Mouse (Mus musculus) forebrain, embryonic 15.5 days (tissue): ENCODE measurements at regions not wholly inside any gene's neighbourhood (a gene's known extent, or its start where the extent isn't known, plus 50 kb on each side); places are given as distances from the start of the nearest gene placed in this dataset.
A peak's percentile ranks its signal among the peaks of the same experiment; 100 is the strongest.

Experiments
- ATAC-seq: fragments of 200-750 bp; cut with Nextera tagmentation; replicated peaks from 2 replicates; pipeline ENCODE4 v1.8.0; 2017; ENCODE audit warnings: mild to moderate bottlenecking, moderate TSS enrichment, moderate library complexity
- H3K27ac ChIP-seq: fragments of 300-500 bp; sonication (generic); replicated peaks from 2 replicates; pipeline ENCODE4 v1.5.1; 2015; ENCODE audit warnings: mild to moderate bottlenecking, inconsistent platforms
- H3K27me3 ChIP-seq: fragments of 300-500 bp; sonication (generic); 2 replicates; pipeline ENCODE4 v1.6.1; 2015; ENCODE audit warnings: inconsistent platforms
- H3K36me3 ChIP-seq: fragments of 300-500 bp; sonication (generic); 2 replicates; pipeline ENCODE4 v1.6.1; 2015; ENCODE audit warnings: mild to moderate bottlenecking, inconsistent platforms
- H3K4me1 ChIP-seq: fragments of 300-500 bp; sonication (generic); 2 replicates; pipeline ENCODE4 v1.6.1; 2015; ENCODE audit warnings: inconsistent platforms
- H3K4me2 ChIP-seq: fragments of 300-500 bp; sonication (generic); replicated peaks from 2 replicates; pipeline ENCODE4 v1.6.1; 2015; ENCODE audit warnings: mild to moderate bottlenecking, inconsistent platforms
- H3K4me3 ChIP-seq: fragments of 300-500 bp; sonication (generic); 2 replicates; pipeline ENCODE4 v1.5.1; 2015; ENCODE audit warnings: mild to moderate bottlenecking, inconsistent platforms
- H3K9ac ChIP-seq: fragments of 300-500 bp; sonication (generic); replicated peaks from 2 replicates; pipeline ENCODE4 v1.6.1; 2015; ENCODE audit warnings: mild to moderate bottlenecking, inconsistent platforms
- H3K9me3 ChIP-seq: fragments of 300-500 bp; sonication (generic); 2 replicates; pipeline ENCODE4 v1.6.1; 2016; ENCODE audit warnings: inconsistent platforms
- WGBS: fragments of 180-500 bp; shearing (Covaris S2); methylation state at CpG from one replicate; pipeline ENCODE4 v1.1.7; 2015; ENCODE audit warnings: mixed read lengths; 5-methylcytosine and 5-hydroxymethylcytosine counted together

GRCm38 (mm10) chr12:102057979-102058378 is 70.6 kb upstream of the Slc24a4 start:
- no peak overlapping the region for H3K4me3 ChIP-seq
- no peaks in the 10 kb centered on the region for H3K36me3 ChIP-seq
- H3K4me2 ChIP-seq, result no peak overlapping the region
- H3K9me3 ChIP-seq, result no peaks in the 10 kb centered on the region
- peak overlapping the region; percentile 74 for H3K27ac ChIP-seq
- 11% methylated on average over 3 of the region's 3 CpGs for WGBS
- peak; percentile 23 for ATAC-seq
- peaks cover 13% of the 10 kb centered on the region for H3K4me1 ChIP-seq
- H3K9ac ChIP-seq, result no peak overlapping the region
- no peaks in the 10 kb centered on the region for H3K27me3 ChIP-seq

- Histone ChIP-seq H3K4me2 (no peak overlapping the region), H3K9me3 (no peaks in the 10 kb centered on the region), H3K4me1 (peaks cover 13% of the 10 kb centered on the region), H3K27me3 (no peaks in the 10 kb centered on the region), H3K27ac (peak overlapping the region; percentile 74), H3K36me3 (no peaks in the 10 kb centered on the region), H3K4me3 (no peak overlapping the region), H3K9ac (no peak overlapping the region)
- ATAC-seq, result peak; percentile 93
- 12% methylated on average over 3 of the region's 3 CpGs for WGBS
These were observed 70.1 kb upstream of the Slc24a4 start for GRCm38 (mm10) chr12:102058428-102058827.

GRCm38 (mm10) chr12:102061096-102061495 is 67.4 kb upstream of the Slc24a4 start:
- 92% methylated on average over 5 of the region's 5 CpGs for WGBS
- no peak overlapping the region for H3K4me2 ChIP-seq
- no peaks in the 10 kb centered on the region for H3K9me3 ChIP-seq
- H3K36me3 ChIP-seq, result no peaks in the 10 kb centered on the region
- no peak for ATAC-seq
- H3K4me3 ChIP-seq, result no peak overlapping the region
- H3K4me1 ChIP-seq, result peaks cover 22% of the 10 kb centered on the region
- H3K27ac ChIP-seq, result no peak overlapping the region
- H3K27me3 ChIP-seq, result no peaks in the 10 kb centered on the region
- no peak overlapping the region for H3K9ac ChIP-seq

- WGBS, result 79% methylated on average over 7 of the region's 7 CpGs
- Histone ChIP-seq H3K9me3 (no peaks in the 10 kb centered on the region), H3K36me3 (no peaks in the 10 kb centered on the region), H3K27me3 (no peaks in the 10 kb centered on the region), H3K4me3 (no peak overlapping the region), H3K4me2 (no peak overlapping the region), H3K27ac (no peak overlapping the region), H3K4me1 (peaks cover 22% of the 10 kb centered on the region), H3K9ac (no peak overlapping the region)
- ATAC-seq, result no peak
These were observed 66.6 kb upstream of the Slc24a4 start for GRCm38 (mm10) chr12:102061657-102062614.

DNA sequence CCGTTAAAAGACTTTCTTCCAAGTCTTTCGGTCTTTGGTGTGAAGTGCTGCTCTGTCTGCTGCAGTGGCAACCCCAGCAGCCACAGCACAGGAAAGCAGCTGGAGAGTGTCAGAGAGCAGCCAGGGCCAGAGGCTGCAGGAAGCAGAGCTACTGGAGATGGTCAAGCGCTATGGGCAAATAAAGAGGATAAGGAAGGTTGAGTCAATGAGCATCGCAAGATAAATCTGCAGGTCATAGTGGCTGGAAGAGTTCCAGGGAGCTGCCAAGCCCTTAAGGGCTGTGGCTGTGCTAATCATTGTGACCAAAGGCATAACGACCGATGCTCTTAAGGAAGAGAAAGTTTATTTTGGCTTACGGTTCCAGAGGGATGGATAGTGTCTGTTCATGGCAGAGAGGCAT is 65.9 kb upstream of the Slc24a4 start:
- no peaks in the 10 kb centered on the region for H3K27me3 ChIP-seq
- WGBS, result 79% methylated on average over 7 of the region's 7 CpGs
- H3K9me3 ChIP-seq, result no peaks in the 10 kb centered on the region
- peaks cover 22% of the 10 kb centered on the region for H3K4me1 ChIP-seq
- H3K9ac ChIP-seq, result no peak overlapping the region
- no peak for ATAC-seq
- no peak overlapping the region for H3K27ac ChIP-seq
- no peak overlapping the region for H3K4me3 ChIP-seq
- H3K36me3 ChIP-seq, result no peaks in the 10 kb centered on the region
- H3K4me2 ChIP-seq, result no peak overlapping the region

DNA sequence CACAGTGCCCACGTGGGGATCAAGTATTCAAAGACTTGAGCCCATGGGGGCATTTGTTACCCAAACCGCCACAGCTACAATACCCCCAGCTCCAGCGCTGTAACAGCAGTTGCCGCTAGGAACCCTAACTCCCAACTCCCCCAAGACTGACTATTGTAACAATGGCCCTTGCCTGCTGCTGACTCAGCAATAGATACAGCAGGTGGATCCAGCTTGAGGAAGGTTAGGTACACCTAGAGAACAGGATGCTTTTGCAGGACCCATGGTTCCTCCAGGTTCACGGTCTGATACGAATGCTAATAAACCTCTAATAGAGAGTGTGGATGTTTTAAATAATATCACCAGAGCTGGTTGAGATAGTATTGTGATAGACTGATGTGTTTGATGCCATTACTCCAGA is 65.3 kb upstream of the Slc24a4 start:
- no peak for ATAC-seq
- WGBS, result 79% methylated on average over 6 of the region's 6 CpGs
- H3K9ac ChIP-seq, result no peak overlapping the region
- no peak overlapping the region for H3K27ac ChIP-seq
- peaks cover 18% of the 10 kb centered on the region for H3K4me1 ChIP-seq
- no peak overlapping the region for H3K4me2 ChIP-seq
- no peak overlapping the region for H3K4me3 ChIP-seq
- no peaks in the 10 kb centered on the region for H3K27me3 ChIP-seq
- no peaks in the 10 kb centered on the region for H3K9me3 ChIP-seq
- H3K36me3 ChIP-seq, result no peaks in the 10 kb centered on the region

- no peak overlapping the region for H3K27ac ChIP-seq
- 0 out of 2 replicates have a peak, but pooled peaks have one; percentile 48 for ATAC-seq
- no peaks in the 10 kb centered on the region for H3K27me3 ChIP-seq
- H3K4me2 ChIP-seq, result no peak overlapping the region
- no peaks in the 10 kb centered on the region for H3K9me3 ChIP-seq
- H3K4me1 ChIP-seq, result peaks cover 9% of the 10 kb centered on the region
- no peak overlapping the region for H3K4me3 ChIP-seq
- H3K36me3 ChIP-seq, result no peaks in the 10 kb centered on the region
- WGBS, result 30% methylated on average over 5 of the region's 5 CpGs
- H3K9ac ChIP-seq, result no peak overlapping the region
These were observed 63.7 kb upstream of the Slc24a4 start for GRCm38 (mm10) chr12:102064710-102065325.

DNA sequence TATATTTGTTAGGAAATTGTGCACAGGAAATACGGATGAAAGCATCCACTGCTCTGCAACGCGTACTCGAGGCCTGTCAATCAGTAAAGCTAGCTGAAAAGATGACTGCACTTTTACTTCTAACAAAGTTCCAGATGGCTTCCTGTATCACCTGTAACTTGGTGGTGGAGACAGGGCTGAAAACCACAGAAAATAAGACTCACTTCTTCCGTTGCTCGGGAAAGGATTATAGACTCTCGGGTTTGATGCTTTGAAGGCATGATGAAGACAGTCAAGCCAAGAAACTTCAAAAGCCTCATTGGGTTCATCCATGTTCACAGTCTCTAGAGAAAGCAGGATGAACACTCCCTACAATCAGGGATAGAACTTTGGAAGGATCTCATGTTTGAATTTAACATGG is 60.8 kb upstream of the Slc24a4 start:
- H3K4me1 ChIP-seq, result peaks cover 9% of the 10 kb centered on the region
- H3K36me3 ChIP-seq, result no peaks in the 10 kb centered on the region
- H3K4me2 ChIP-seq, result no peak overlapping the region
- no peaks in the 10 kb centered on the region for H3K27me3 ChIP-seq
- WGBS, result 94% methylated on average over 7 of the region's 7 CpGs
- no peak overlapping the region for H3K4me3 ChIP-seq
- no peak overlapping the region for H3K27ac ChIP-seq
- H3K9ac ChIP-seq, result no peak overlapping the region
- no peaks in the 10 kb centered on the region for H3K9me3 ChIP-seq
- no peak for ATAC-seq

- no peak overlapping the region for H3K4me2 ChIP-seq
- no peaks in the 10 kb centered on the region for H3K36me3 ChIP-seq
- H3K4me1 ChIP-seq, result peaks cover 9% of the 10 kb centered on the region
- no peak overlapping the region for H3K9ac ChIP-seq
- 82% methylated on average over 10 of the region's 10 CpGs for WGBS
- H3K27ac ChIP-seq, result no peak overlapping the region
- H3K27me3 ChIP-seq, result no peaks in the 10 kb centered on the region
- H3K4me3 ChIP-seq, result no peak overlapping the region
- no peaks in the 10 kb centered on the region for H3K9me3 ChIP-seq
- ATAC-seq, result no peak
These were observed 58.9 kb upstream of the Slc24a4 start for GRCm38 (mm10) chr12:102069521-102070201.

DNA sequence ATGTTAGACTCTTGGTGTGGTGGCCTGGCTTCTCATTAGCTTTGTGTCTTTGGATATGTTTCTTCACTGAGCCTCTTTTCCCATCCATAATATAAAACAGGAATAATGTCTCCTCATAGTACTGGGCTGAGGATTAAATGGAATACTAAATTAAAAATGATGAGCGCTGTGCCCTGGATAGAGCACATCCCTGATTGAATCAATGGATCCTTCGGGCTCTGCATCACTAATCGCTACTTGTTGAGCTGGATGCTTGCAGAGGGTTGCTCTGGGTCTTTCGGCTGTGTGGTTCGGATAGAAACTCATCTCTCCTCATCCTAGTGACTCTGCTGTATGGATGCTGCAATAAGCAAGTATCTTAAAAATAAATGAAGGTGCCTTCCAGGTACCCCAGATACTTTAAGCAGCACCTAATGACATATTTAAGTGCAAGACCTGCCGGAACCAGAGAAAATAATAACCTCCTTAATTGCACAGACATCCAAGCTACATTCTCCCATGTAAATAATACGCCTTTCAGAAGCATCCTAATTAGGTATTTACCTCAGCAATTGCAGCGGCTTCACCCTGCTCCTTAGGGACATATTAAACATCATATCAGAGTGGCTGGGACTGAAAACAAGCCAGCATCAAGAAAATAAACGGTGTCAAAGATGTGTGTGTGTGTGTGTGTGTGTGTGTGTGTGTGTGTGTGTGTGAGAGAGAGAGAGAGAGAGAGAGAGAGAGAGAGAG is 56.5 kb upstream of the Slc24a4 start:
- Histone ChIP-seq H3K4me1 (no peaks in the 10 kb centered on the region), H3K36me3 (no peaks in the 10 kb centered on the region), H3K9ac (no peak overlapping the region), H3K4me2 (no peak overlapping the region), H3K27me3 (no peaks in the 10 kb centered on the region), H3K27ac (no peak overlapping the region), H3K4me3 (no peak overlapping the region), H3K9me3 (no peaks in the 10 kb centered on the region)
- WGBS, result 61% methylated on average over 9 of the region's 9 CpGs
- no peak for ATAC-seq

DNA sequence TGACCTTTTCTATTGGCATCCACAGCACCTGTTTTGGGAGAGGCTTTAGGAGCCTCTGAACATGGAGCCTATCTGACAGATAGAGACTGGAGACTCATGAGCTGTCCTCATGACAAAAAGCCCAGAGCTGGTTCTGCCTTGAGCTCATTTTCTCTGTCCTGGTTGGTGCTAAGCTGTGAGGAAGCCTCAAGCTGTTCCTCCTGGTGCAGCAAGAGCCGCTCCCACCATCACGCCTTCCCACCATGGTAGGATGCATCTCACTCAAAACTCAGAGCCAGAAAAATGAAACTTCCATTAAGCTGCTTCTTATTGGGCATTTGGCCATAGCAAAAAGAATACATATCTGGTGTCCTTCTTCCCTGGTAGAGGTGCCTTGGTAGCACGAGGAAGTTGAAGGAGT is 55.0 kb upstream of the Slc24a4 start:
- no peak for ATAC-seq
- Histone ChIP-seq H3K9me3 (no peaks in the 10 kb centered on the region), H3K4me3 (no peak overlapping the region), H3K27ac (no peak overlapping the region), H3K4me1 (no peaks in the 10 kb centered on the region), H3K4me2 (no peak overlapping the region), H3K9ac (no peak overlapping the region), H3K27me3 (no peaks in the 10 kb centered on the region), H3K36me3 (no peaks in the 10 kb centered on the region)
- WGBS, result 90% methylated on average over 3 of the region's 3 CpGs
